In the genomic region with DNA sequence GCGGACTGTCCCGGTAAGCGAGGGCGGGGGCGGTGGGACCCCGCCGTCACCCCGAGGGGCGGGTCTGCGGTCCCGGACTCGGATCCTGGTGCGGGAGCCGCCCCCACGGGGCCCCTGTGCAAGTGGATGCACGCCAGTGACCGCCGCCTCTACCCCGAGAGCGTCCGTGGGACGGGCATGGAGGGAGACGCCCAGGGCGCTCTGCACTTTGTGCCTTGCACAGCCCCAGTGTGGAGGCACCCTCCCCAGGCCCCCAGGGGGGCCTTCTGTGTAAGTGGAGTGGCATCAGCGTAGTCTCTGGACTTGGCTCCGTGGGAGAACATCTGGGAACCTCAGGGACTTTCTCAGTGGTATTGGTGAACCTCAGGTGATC, we compare ENCODE assay signal across 8 mouse cellular contexts. TPM values are rescaled to one million over a fixed set of nuclear protein-coding genes. Genes with fewer than 3 reads are reported as not detected.
DNase-seq lines count a peak whose midpoint lies in the region; ATAC-seq lines count a peak whose summit lies in the region.

No protein-coding gene starts in this region.

- no peaks in the 10 kb centered on the region for H3K36me3 ChIP-seq in megakaryocyte, embryonic 14.5 days (replicated peaks; ENCODE audit: low read length)
- no peaks in the 10 kb centered on the region for H3K36me3 ChIP-seq in hindbrain, embryonic 14.5 days (replicated peaks; ENCODE audit: control insufficient read depth, insufficient read depth)
- no peaks in the 10 kb centered on the region for H3K36me3 ChIP-seq in midbrain, embryonic 13.5 days

- H3K9ac ChIP-seq in hindbrain, embryonic 14.5 days, result peak overlapping the region; percentile 90
- peak overlapping the region; percentile 84 for H3K9ac ChIP-seq in midbrain, embryonic 13.5 days (replicated peaks)

- WGBS in hindbrain, embryonic 14.5 days, result 2% methylated on average over 20 of the region's 26 CpGs
- 3% methylated on average over 19 of the region's 26 CpGs for WGBS in midbrain, embryonic 13.5 days

- H3K4me1 ChIP-seq in megakaryocyte, embryonic 14.5 days, result peaks cover 11% of the 10 kb centered on the region
- peaks cover 14% of the 10 kb centered on the region; the same call in 1 of the 2 replicates for H3K4me1 ChIP-seq in hindbrain, embryonic 14.5 days (replicated peaks; ENCODE audit: control insufficient read depth, insufficient read depth, low read length)
- H3K4me1 ChIP-seq in midbrain, embryonic 13.5 days (replicated peaks), result peaks cover 23% of the 10 kb centered on the region

- H3K27me3 ChIP-seq in megakaryocyte, embryonic 14.5 days (replicated peaks), result peaks cover 72% of the 10 kb centered on the region
- peaks cover 9% of the 10 kb centered on the region; the same call in 1 of the 2 replicates for H3K27me3 ChIP-seq in hindbrain, embryonic 14.5 days (ENCODE audit: control insufficient read depth, insufficient read depth, low read length)
- H3K27me3 ChIP-seq in midbrain, embryonic 13.5 days, result peaks cover 23% of the 10 kb centered on the region

- H3K4me2 ChIP-seq in hindbrain, embryonic 14.5 days (replicated peaks), result peak overlapping the region; percentile 90
- peak overlapping the region; percentile 80 for H3K4me2 ChIP-seq in midbrain, embryonic 13.5 days (replicated peaks)

- DNase-seq in adrenal gland, postnatal 25 days, result peak; percentile 11
- no peak for DNase-seq in adrenal gland, adult 18-20 months (ENCODE audit: low spot score in 2 of 2)
- no peak for DNase-seq in hindbrain, embryonic 14.5 days (ENCODE audit: low spot score)
- no peak for DNase-seq in spleen, adult 12 weeks (ENCODE audit: low spot score)

- ATAC-seq in megakaryocyte, adult 5-6 weeks (ENCODE audit: poor library complexity, severe bottlenecking), result no peak
- peak; percentile 70; the same call in 1 of the 2 replicates for ATAC-seq in hindbrain, embryonic 14.5 days (ENCODE audit: low FRiP score)
- peak; percentile 75 for ATAC-seq in midbrain, embryonic 13.5 days
- ATAC-seq in megakaryocyte-erythroid progenitor cell, adult 5-6 weeks (replicated peaks; ENCODE audit: low FRiP score, low TSS enrichment, poor library complexity, severe bottlenecking), result no peak

- H3K9me3 ChIP-seq in megakaryocyte, embryonic 14.5 days, result peaks cover 4% of the 10 kb centered on the region
- H3K9me3 ChIP-seq in hindbrain, embryonic 14.5 days (ENCODE audit: control insufficient read depth, low read length), result no peaks in the 10 kb centered on the region
- no peaks in the 10 kb centered on the region for H3K9me3 ChIP-seq in midbrain, embryonic 13.5 days

- H3K4me3 ChIP-seq in megakaryocyte, embryonic 14.5 days (replicated peaks), result peak overlapping the region; percentile 84
- H3K4me3 ChIP-seq in hindbrain, embryonic 14.5 days (replicated peaks; ENCODE audit: low read length), result peak overlapping the region; percentile 81
- H3K4me3 ChIP-seq in midbrain, embryonic 13.5 days (replicated peaks), result peak overlapping the region; percentile 66

- peak overlapping the region; percentile 83; the same call in 1 of the 2 replicates for H3K27ac ChIP-seq in hindbrain, embryonic 14.5 days
- peak overlapping the region; percentile 44; the same call in 1 of the 2 replicates for H3K27ac ChIP-seq in midbrain, embryonic 13.5 days

RNA-seq across cellular contexts. Expression of a gene that starts 0.9 kb away (rescaled TPM):
- 0.57 and 0.73 TPM in 2 replicates for total RNA-seq in adrenal gland, postnatal 25 days (2021)
- total RNA-seq in adrenal gland, adult 18-20 months (2021), result 1 to 10 TPM; 1.6 to 1.8 TPM
- not detected in 2 replicates for polyA plus RNA-seq in megakaryocyte, embryonic 14.5 days (2012; ENCODE audit: insufficient read depth, low replicate concordance)
- not detected in 2 replicates for total RNA-seq in megakaryocyte, adult 5-6 weeks (2015)
- under 0.01 TPM in 1 of 2 replicates, not detected in the other for total RNA-seq in megakaryocyte, adult 5-6 weeks (2017)
- polyA plus RNA-seq in hindbrain, embryonic 14.5 days (2014; fragmentation: Nextera tagmentation; extraction: Ambion mirVana), result 43.5 and 47.8 TPM in 2 replicates
- 14.8 and 15.2 TPM in 2 replicates for polyA plus RNA-seq in midbrain, embryonic 13.5 days (2015; fragmentation: Nextera tagmentation; extraction: Ambion mirVana)
- not detected in 2 replicates for total RNA-seq in megakaryocyte-erythroid progenitor cell, adult 5-6 weeks (2014; fragmentation: Nextera tagmentation)
- total RNA-seq in megakaryocyte-erythroid progenitor cell, adult 5-6 weeks (2017), result 0.08 TPM in 1 of 2 replicates, not detected in the other

RNA-seq across cellular contexts. Expression of a gene that starts 32.2 kb away (rescaled TPM):
- total RNA-seq in adrenal gland, postnatal 25 days (2021), result 12.5 TPM in 2 replicates
- 10 to 100 TPM; 17.0 to 24.2 TPM for total RNA-seq in adrenal gland, adult 18-20 months (2021)
- 0.77 TPM in 1 of 2 replicates, not detected in the other for polyA plus RNA-seq in megakaryocyte, embryonic 14.5 days (2012; ENCODE audit: insufficient read depth, low replicate concordance)
- 5.4 and 6.0 TPM in 2 replicates for total RNA-seq in megakaryocyte, adult 5-6 weeks (2015)
- 2.6 and 6.3 TPM in 2 replicates for total RNA-seq in megakaryocyte, adult 5-6 weeks (2017)
- polyA plus RNA-seq in hindbrain, embryonic 14.5 days (2014; fragmentation: Nextera tagmentation; extraction: Ambion mirVana), result 38.5 and 42.0 TPM in 2 replicates
- 45.9 and 58.2 TPM in 2 replicates for polyA plus RNA-seq in midbrain, embryonic 13.5 days (2015; fragmentation: Nextera tagmentation; extraction: Ambion mirVana)
- total RNA-seq in megakaryocyte-erythroid progenitor cell, adult 5-6 weeks (2014; fragmentation: Nextera tagmentation), result 0.87 and 2.2 TPM in 2 replicates
- 0.09 TPM in 1 of 2 replicates, not detected in the other for total RNA-seq in megakaryocyte-erythroid progenitor cell, adult 5-6 weeks (2017)

RNA-seq across cellular contexts. Expression of a gene that starts 43.4 kb away (rescaled TPM):
- not detected in 2 replicates for total RNA-seq in adrenal gland, postnatal 25 days (2021)
- total RNA-seq in adrenal gland, adult 18-20 months (2021), result under 1 TPM in 1 of 2 experiments, not detected in 1; 0.19 TPM
- not detected in 2 replicates for polyA plus RNA-seq in megakaryocyte, embryonic 14.5 days (2012; ENCODE audit: insufficient read depth, low replicate concordance)
- total RNA-seq in megakaryocyte, adult 5-6 weeks (2015), result not detected in 2 replicates
- total RNA-seq in megakaryocyte, adult 5-6 weeks (2017), result not detected in 2 replicates
- 1.5 and 2.4 TPM in 2 replicates for polyA plus RNA-seq in hindbrain, embryonic 14.5 days (2014; fragmentation: Nextera tagmentation; extraction: Ambion mirVana)
- polyA plus RNA-seq in midbrain, embryonic 13.5 days (2015; fragmentation: Nextera tagmentation; extraction: Ambion mirVana), result 1.2 and 1.7 TPM in 2 replicates
- not detected in 2 replicates for total RNA-seq in megakaryocyte-erythroid progenitor cell, adult 5-6 weeks (2014; fragmentation: Nextera tagmentation)
- not detected in 2 replicates for total RNA-seq in megakaryocyte-erythroid progenitor cell, adult 5-6 weeks (2017)

RNA-seq across cellular contexts. Expression of a gene that starts 52.0 kb away (rescaled TPM):
- total RNA-seq in adrenal gland, postnatal 25 days (2021), result not detected in 2 replicates
- total RNA-seq in adrenal gland, adult 18-20 months (2021), result not detected
- not detected in 2 replicates for polyA plus RNA-seq in megakaryocyte, embryonic 14.5 days (2012; ENCODE audit: insufficient read depth, low replicate concordance)
- not detected in 2 replicates for total RNA-seq in megakaryocyte, adult 5-6 weeks (2015)
- total RNA-seq in megakaryocyte, adult 5-6 weeks (2017), result not detected in 2 replicates
- polyA plus RNA-seq in hindbrain, embryonic 14.5 days (2014; fragmentation: Nextera tagmentation; extraction: Ambion mirVana), result 0.63 and 0.71 TPM in 2 replicates
- 0.49 and 0.50 TPM in 2 replicates for polyA plus RNA-seq in midbrain, embryonic 13.5 days (2015; fragmentation: Nextera tagmentation; extraction: Ambion mirVana)
- total RNA-seq in megakaryocyte-erythroid progenitor cell, adult 5-6 weeks (2014; fragmentation: Nextera tagmentation), result not detected in 2 replicates
- total RNA-seq in megakaryocyte-erythroid progenitor cell, adult 5-6 weeks (2017), result 1.3 and 3.4 TPM in 2 replicates

Comparison
In these comparisons a context has a peak if more than half of its experiments do, and no peak if none do; other contexts are left out.
1. ATAC-seq: peak in hindbrain, embryonic 14.5 days (single experiment) and midbrain, embryonic 13.5 days (single experiment); none in megakaryocyte, adult 5-6 weeks (single experiment) and megakaryocyte-erythroid progenitor cell, adult 5-6 weeks (single experiment).
2. Peak in every context shown above with its lines, with median percentiles within 50 percentile points of each other: H3K4me3 ChIP-seq.